Mouse (Mus musculus): Measurements from ENCODE around the gene Gpr146. TPM values are rescaled to one million over a fixed set of nuclear protein-coding genes. Genes with fewer than 3 reads are reported as not detected.

Gene Gpr146
- polyA plus RNA-seq, 1 experiment = 11.7 TPM

DNA sequence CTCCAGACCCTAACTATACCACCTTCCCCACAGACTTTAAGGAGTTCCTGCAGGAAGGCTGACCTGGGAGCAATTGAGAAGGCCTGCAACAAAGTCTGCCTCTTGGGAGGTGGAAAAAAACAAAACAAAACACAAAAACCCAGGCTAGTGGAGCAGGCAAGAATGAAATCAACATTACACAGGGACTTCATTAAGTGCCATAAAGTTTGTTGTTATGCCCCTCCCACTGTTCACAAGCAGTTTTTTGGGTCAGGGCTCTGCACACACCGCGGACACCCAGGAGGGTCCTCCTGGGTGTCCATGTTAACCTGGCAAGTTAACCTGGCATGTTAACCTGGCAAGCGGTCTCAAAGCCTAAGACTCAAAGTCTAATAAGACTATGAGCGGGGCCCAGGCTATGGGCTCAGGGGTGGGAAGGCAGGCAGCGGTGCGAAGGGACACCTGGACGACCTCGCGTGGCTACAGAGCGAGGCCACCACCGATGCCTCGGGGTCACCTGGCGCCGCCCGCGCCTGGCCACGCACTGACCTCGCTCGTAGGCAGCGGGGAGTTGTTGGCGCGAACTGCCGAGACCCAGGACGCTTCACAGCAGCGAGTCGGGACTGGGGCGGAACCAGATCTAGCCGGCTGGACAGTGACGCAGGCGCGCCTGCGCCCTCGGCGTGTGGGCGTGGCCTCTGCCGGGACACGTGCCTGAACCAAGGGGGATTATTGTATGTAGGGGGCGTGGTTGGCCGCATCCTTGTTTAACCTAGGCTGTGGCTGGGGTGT lies 5.7 kb upstream of the Gpr146 start:
- Histone ChIP-seq H3K4me2 (ENCODE audit: low read depth) (peak overlapping the region; percentile 87), H3K4me3 (peak overlapping the region; percentile 33), H3K79me2 (ENCODE audit: control insufficient read depth, insufficient read depth) (no peaks in the 10 kb centered on the region), H3K36me3 (ENCODE audit: control insufficient read depth, insufficient read depth) (no peaks in the 10 kb centered on the region), H3K27me3 (ENCODE audit: control insufficient read depth, insufficient read depth, insufficient read length) (no peaks in the 10 kb centered on the region), H3ac (ENCODE audit: control insufficient read depth, insufficient read length) (peak overlapping the region; percentile 83)
- TF ChIP-seq POLR2A (IDR thresholded peaks at IDR 0.05; ENCODE audit: insufficient read length, low read depth) (peak; percentile 100), MAX (IDR thresholded peaks at IDR 0.05; ENCODE audit: low read depth) (no peak), MYOG (IDR thresholded peaks at IDR 0.05; ENCODE audit: control insufficient read depth in 1 of 3, insufficient read depth in 1 of 3, insufficient read length in 2 of 3, low read depth in 2 of 3) (peak in 1 of 3 experiments; percentile 60), POLR2AphosphoS2 (IDR thresholded peaks at IDR 0.05; ENCODE audit: insufficient read length, low read depth) (peak; percentile 100), MYOD1 (IDR thresholded peaks at IDR 0.05; ENCODE audit: control insufficient read depth in 1 of 3, insufficient read length in 2 of 3, low read depth in 2 of 3) (peak in 1 of 3 experiments; percentile 46), CEBPB (IDR thresholded peaks at IDR 0.05; ENCODE audit: insufficient read depth, poor library complexity, severe bottlenecking) (no peak), REST (IDR thresholded peaks at IDR 0.05; ENCODE audit: insufficient read depth, insufficient read length) (no peak), TCF3 (IDR thresholded peaks at IDR 0.05; ENCODE audit: insufficient read length, low read depth) (no peak), E2F4 (IDR thresholded peaks at IDR 0.05; ENCODE audit: insufficient read depth) (peak; percentile 13), TCF12 (IDR thresholded peaks at IDR 0.05; ENCODE audit: insufficient read depth, poor library complexity, severe bottlenecking) (no peak), SRF (IDR thresholded peaks at IDR 0.05; ENCODE audit: control insufficient read depth, insufficient read length, low read depth) (no peak), USF1 (IDR thresholded peaks at IDR 0.05; ENCODE audit: low read depth) (peak; percentile 85)

- Histone ChIP-seq H3K27me3 (ENCODE audit: control insufficient read depth, insufficient read depth, insufficient read length) (no peaks in the 10 kb centered on the region), H3K36me3 (ENCODE audit: control insufficient read depth, insufficient read depth) (no peaks in the 10 kb centered on the region), H3ac (ENCODE audit: control insufficient read depth, insufficient read length) (no peak overlapping the region), H3K4me3 (no peak overlapping the region), H3K4me2 (ENCODE audit: low read depth) (no peak overlapping the region), H3K79me2 (ENCODE audit: control insufficient read depth, insufficient read depth) (no peaks in the 10 kb centered on the region)
- TF ChIP-seq USF1 (IDR thresholded peaks at IDR 0.05; ENCODE audit: low read depth) = no peak
- no peak for TF ChIP-seq MYOD1 (IDR thresholded peaks at IDR 0.05; ENCODE audit: control insufficient read depth in 1 of 3, insufficient read length in 2 of 3, low read depth in 2 of 3)
- TF ChIP-seq MYOG (IDR thresholded peaks at IDR 0.05; ENCODE audit: control insufficient read depth in 1 of 3, insufficient read depth in 1 of 3, insufficient read length in 2 of 3, low read depth in 2 of 3) = no peak
- TF ChIP-seq SRF (IDR thresholded peaks at IDR 0.05; ENCODE audit: control insufficient read depth, insufficient read length, low read depth) = no peak
- no peak for TF ChIP-seq E2F4 (IDR thresholded peaks at IDR 0.05; ENCODE audit: insufficient read depth)
- no peak for TF ChIP-seq REST (IDR thresholded peaks at IDR 0.05; ENCODE audit: insufficient read depth, insufficient read length)
- TF ChIP-seq TCF3 (IDR thresholded peaks at IDR 0.05; ENCODE audit: insufficient read length, low read depth) = no peak
- no peak for TF ChIP-seq MAX (IDR thresholded peaks at IDR 0.05; ENCODE audit: low read depth)
Observed at GRCm38 (mm10) chr5:139373126-139373525, 4.4 kb upstream of the Gpr146 start.

- H3K79me2 ChIP-seq (ENCODE audit: control insufficient read depth, insufficient read depth) = no peaks in the 10 kb centered on the region
- no peak overlapping the region for H3K4me3 ChIP-seq
- no peaks in the 10 kb centered on the region for H3K36me3 ChIP-seq (ENCODE audit: control insufficient read depth, insufficient read depth)
- H3K4me2 ChIP-seq (ENCODE audit: low read depth) = no peak overlapping the region
- no peak overlapping the region for H3ac ChIP-seq (ENCODE audit: control insufficient read depth, insufficient read length)
- H3K27me3 ChIP-seq (ENCODE audit: control insufficient read depth, insufficient read depth, insufficient read length) = no peaks in the 10 kb centered on the region
- no peak for TF ChIP-seq TCF3 (IDR thresholded peaks at IDR 0.05; ENCODE audit: insufficient read length, low read depth)
- TF ChIP-seq POLR2A (IDR thresholded peaks at IDR 0.05; ENCODE audit: insufficient read length, low read depth) = no peak
- TF ChIP-seq REST (IDR thresholded peaks at IDR 0.05; ENCODE audit: insufficient read depth, insufficient read length) = no peak
- TF ChIP-seq TCF12 (IDR thresholded peaks at IDR 0.05; ENCODE audit: insufficient read depth, poor library complexity, severe bottlenecking) = no peak
- TF ChIP-seq MAX (IDR thresholded peaks at IDR 0.05; ENCODE audit: low read depth) = no peak
- TF ChIP-seq SRF (IDR thresholded peaks at IDR 0.05; ENCODE audit: control insufficient read depth, insufficient read length, low read depth) = no peak
- no peak for TF ChIP-seq MYOG (IDR thresholded peaks at IDR 0.05; ENCODE audit: control insufficient read depth in 1 of 3, insufficient read depth in 1 of 3, insufficient read length in 2 of 3, low read depth in 2 of 3)
- no peak for TF ChIP-seq POLR2AphosphoS2 (IDR thresholded peaks at IDR 0.05; ENCODE audit: insufficient read length, low read depth)
- no peak for TF ChIP-seq CEBPB (IDR thresholded peaks at IDR 0.05; ENCODE audit: insufficient read depth, poor library complexity, severe bottlenecking)
- no peak for TF ChIP-seq E2F4 (IDR thresholded peaks at IDR 0.05; ENCODE audit: insufficient read depth)
- no peak for TF ChIP-seq USF1 (IDR thresholded peaks at IDR 0.05; ENCODE audit: low read depth)
- TF ChIP-seq MYOD1 (IDR thresholded peaks at IDR 0.05; ENCODE audit: control insufficient read depth in 1 of 3, insufficient read length in 2 of 3, low read depth in 2 of 3) = no peak
Observed at GRCm38 (mm10) chr5:139373889-139374444, 3.5 kb upstream of the Gpr146 start.

DNA sequence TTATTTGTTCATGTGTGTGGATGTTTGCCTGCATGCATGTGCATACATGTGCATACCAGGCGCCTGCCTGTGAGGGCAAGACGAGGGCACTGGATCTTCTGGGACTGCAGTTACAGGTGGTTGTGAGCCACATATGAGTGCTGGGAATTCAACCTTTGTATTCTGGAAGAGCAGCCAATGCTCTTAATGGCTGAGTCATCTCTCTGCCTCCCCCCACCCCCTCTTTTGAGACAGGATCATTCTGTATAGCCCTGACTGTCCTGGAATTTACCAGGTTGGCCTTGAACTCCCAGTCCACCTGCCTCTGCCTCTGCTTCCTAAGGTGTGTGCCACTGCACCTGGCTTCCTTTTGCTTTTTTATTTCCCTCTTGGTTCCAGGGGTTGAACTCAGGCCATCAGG lies 2.7 kb upstream of the Gpr146 start:
- H3K27me3 ChIP-seq (ENCODE audit: control insufficient read depth, insufficient read depth, insufficient read length) = no peaks in the 10 kb centered on the region
- H3ac ChIP-seq (ENCODE audit: control insufficient read depth, insufficient read length) = no peak overlapping the region
- no peak overlapping the region for H3K4me2 ChIP-seq (ENCODE audit: low read depth)
- no peak for TF ChIP-seq POLR2A (IDR thresholded peaks at IDR 0.05; ENCODE audit: insufficient read length, low read depth)
- TF ChIP-seq MYOD1 (IDR thresholded peaks at IDR 0.05; ENCODE audit: control insufficient read depth in 1 of 3, insufficient read length in 2 of 3, low read depth in 2 of 3) = no peak
- TF ChIP-seq MAX (IDR thresholded peaks at IDR 0.05; ENCODE audit: low read depth) = no peak
- no peak for TF ChIP-seq SRF (IDR thresholded peaks at IDR 0.05; ENCODE audit: control insufficient read depth, insufficient read length, low read depth)
- no peak for TF ChIP-seq USF1 (IDR thresholded peaks at IDR 0.05; ENCODE audit: low read depth)
- no peak for TF ChIP-seq REST (IDR thresholded peaks at IDR 0.05; ENCODE audit: insufficient read depth, insufficient read length)
- no peak for TF ChIP-seq TCF3 (IDR thresholded peaks at IDR 0.05; ENCODE audit: insufficient read length, low read depth)
- TF ChIP-seq E2F4 (IDR thresholded peaks at IDR 0.05; ENCODE audit: insufficient read depth) = no peak
- no peak for TF ChIP-seq TCF12 (IDR thresholded peaks at IDR 0.05; ENCODE audit: insufficient read depth, poor library complexity, severe bottlenecking)
- no peak for TF ChIP-seq CEBPB (IDR thresholded peaks at IDR 0.05; ENCODE audit: insufficient read depth, poor library complexity, severe bottlenecking)
- no peak overlapping the region for H3K4me3 ChIP-seq
- no peaks in the 10 kb centered on the region for H3K36me3 ChIP-seq (ENCODE audit: control insufficient read depth, insufficient read depth)
- H3K79me2 ChIP-seq (ENCODE audit: control insufficient read depth, insufficient read depth) = no peaks in the 10 kb centered on the region
